Mouse (Mus musculus) heart, postnatal 14 days (tissue): ENCODE results near the gene Stk32c. TPM values are rescaled to one million over a fixed set of nuclear protein-coding genes. Genes with fewer than 3 reads are reported as not detected.

Experiments used
- DNase-seq, 2 experiments: peaks; one replicate each; pipeline ENCODE4 v3.0.0; 2021 to 2022
- intact Hi-C: fragments of 180-260 bp; cut with DNase I; formaldehyde crosslinking; loops from one replicate; pipeline ENCODE4 v1.15.1; 2025
- total RNA-seq, 2 experiments: library from RNA; stranded (reverse); gene quantifications; 2 replicates each; pipeline ENCODE4 v1.2.3; 2021

Gene Stk32c
- total RNA-seq, 2 experiments from 2014 or later: 1.8 to 2.7 TPM

- peak; percentile 90 to 96 for DNase-seq
- intact Hi-C loops: loop anchor here (1.0 to 2.0 kb wide), 2 partner anchors 66 to 243 kb away; no protein-coding TSS in a partner anchor
Observed at GRCm38 (mm10) chr7:139233714-139234113, 20.6 kb upstream of the Stk32c start.

GRCm38 (mm10) chr7:139230241-139230640 lies 17.1 kb upstream of the Stk32c start:
- intact Hi-C loops: no loop called here
- no peak for DNase-seq

- intact Hi-C loops: no loop called here
- no peak for DNase-seq
Observed at GRCm38 (mm10) chr7:139229837-139230236, 16.7 kb upstream of the Stk32c start.

- intact Hi-C loops: no loop called here
- peak in 1 of 2 experiments; percentile 45 for DNase-seq
Observed at GRCm38 (mm10) chr7:139228447-139229171, 15.5 kb upstream of the Stk32c start.

GRCm38 (mm10) chr7:139226416-139226815 lies 13.3 kb upstream of the Stk32c start:
- DNase-seq: no peak
- intact Hi-C loops: no loop called here

- intact Hi-C loops: no loop called here
- peak; percentile 42 to 51 for DNase-seq
Observed at GRCm38 (mm10) chr7:139224725-139225124, 11.6 kb upstream of the Stk32c start.

GRCm38 (mm10) chr7:139224070-139224469 lies 11.0 kb upstream of the Stk32c start:
- intact Hi-C loops: no loop called here
- no peak for DNase-seq

- intact Hi-C loops: no loop called here
- DNase-seq: no peak
Observed at GRCm38 (mm10) chr7:139222341-139222740, 9.2 kb upstream of the Stk32c start.

- intact Hi-C loops: no loop called here
- no peak for DNase-seq
Observed at GRCm38 (mm10) chr7:139221856-139222255, 8.7 kb upstream of the Stk32c start.

GRCm38 (mm10) chr7:139221072-139221471 lies 8.0 kb upstream of the Stk32c start:
- intact Hi-C loops: no loop called here
- DNase-seq: no peak

- DNase-seq: peak; percentile 43 to 49
- intact Hi-C loops: no loop called here
Observed at GRCm38 (mm10) chr7:139220303-139220702, 7.2 kb upstream of the Stk32c start.

- no peak for DNase-seq
- intact Hi-C loops: loop anchor here (5.0 kb wide), 1 partner anchor 168 kb away; the partner anchor contains the start of gene Inpp5a
Observed at GRCm38 (mm10) chr7:139219486-139219885, 6.4 kb upstream of the Stk32c start.

- DNase-seq: peak; percentile 53 to 65
- intact Hi-C loops: loop anchor here (5.0 kb wide), 1 partner anchor 168 kb away; the partner anchor contains the start of gene Inpp5a
Observed at GRCm38 (mm10) chr7:139218641-139219415, 5.7 kb upstream of the Stk32c start.

- no peak for DNase-seq
Observed at GRCm38 (mm10) chr7:139217046-139217445, 3.9 kb upstream of the Stk32c start.

GRCm38 (mm10) chr7:139216464-139216863 lies 3.4 kb upstream of the Stk32c start:
- intact Hi-C loops: loop anchor here (5.0 kb wide), 1 partner anchor 171 kb away; the partner anchor contains the start of gene Inpp5a
- DNase-seq: no peak

More at GRCm38 (mm10) chr7:139217046-139217445, 3.9 kb upstream of the Stk32c start:
- intact Hi-C loops: loop anchor here (5.0 kb wide), 1 partner anchor 170 kb away; the partner anchor contains the start of gene Inpp5a

GRCm38 (mm10) chr7:139215946-139216345 lies 2.8 kb upstream of the Stk32c start:
- no peak for DNase-seq
- intact Hi-C loops: loop anchor here (5.0 kb wide), 1 partner anchor 171 kb away; the partner anchor contains the start of gene Inpp5a

GRCm38 (mm10) chr7:139215516-139215915 lies 2.4 kb upstream of the Stk32c start:
- intact Hi-C loops: loop anchor here (5.0 kb wide), 1 partner anchor 172 kb away; the partner anchor contains the start of gene Inpp5a
- no peak for DNase-seq

GRCm38 (mm10) chr7:139214596-139215340 lies 1.7 kb upstream of the Stk32c start:
- no peak for DNase-seq
- intact Hi-C loops: loop anchor here (5.0 kb wide), 1 partner anchor 173 kb away; the partner anchor contains the start of gene Inpp5a

GRCm38 (mm10) chr7:139214160-139214559 lies 1.1 kb upstream of the Stk32c start:
- no peak for DNase-seq
- intact Hi-C loops: no loop called here

GRCm38 (mm10) chr7:139213751-139214150 lies 644 bp upstream of the Stk32c start:
- intact Hi-C loops: no loop called here
- DNase-seq: no peak
